Mouse (Mus musculus) midbrain, embryonic 15.5 days (tissue): Measurements from ENCODE around the gene Vdr. TPM values are rescaled to one million over a fixed set of nuclear protein-coding genes. Genes with fewer than 3 reads are reported as not detected.

ENCODE experiments used
- ATAC-seq: fragments of 200-750 bp; cut with Nextera tagmentation; replicated peaks from 2 replicates; pipeline ENCODE4 v1.8.0; 2017; ENCODE audit warnings: moderate TSS enrichment
- H3K27ac ChIP-seq: fragments of 300-500 bp; sonication (generic); 2 replicates; pipeline ENCODE4 v1.5.1; 2015; ENCODE audit warnings: mild to moderate bottlenecking, inconsistent platforms
- H3K27me3 ChIP-seq: fragments of 300-500 bp; sonication (generic); replicated peaks from 2 replicates; pipeline ENCODE4 v1.6.1; 2015; ENCODE audit warnings: inconsistent platforms
- H3K36me3 ChIP-seq: fragments of 300-500 bp; sonication (generic); replicated peaks from 2 replicates; pipeline ENCODE4 v1.6.1; 2015; ENCODE audit warnings: inconsistent platforms
- H3K4me1 ChIP-seq: fragments of 300-500 bp; sonication (generic); 2 replicates; pipeline ENCODE4 v1.6.1; 2015; ENCODE audit warnings: inconsistent platforms
- H3K4me2 ChIP-seq: fragments of 300-500 bp; sonication (generic); 2 replicates; pipeline ENCODE4 v1.6.1; 2015; ENCODE audit warnings: inconsistent platforms, mild to moderate bottlenecking, moderate library complexity
- H3K4me3 ChIP-seq: fragments of 300-500 bp; sonication (generic); 2 replicates; pipeline ENCODE4 v1.5.1; 2015; ENCODE audit warnings: mild to moderate bottlenecking, inconsistent platforms
- H3K9ac ChIP-seq: fragments of 300-500 bp; sonication (generic); 2 replicates; pipeline ENCODE4 v1.6.1; 2015; ENCODE audit warnings: mild to moderate bottlenecking, inconsistent platforms
- H3K9me3 ChIP-seq: fragments of 300-500 bp; sonication (generic); 2 replicates; pipeline ENCODE4 v1.6.1; 2016; ENCODE audit warnings: inconsistent platforms
- WGBS: fragments of 180-500 bp; shearing (Covaris S2); methylation state at CpG from one replicate; pipeline ENCODE4 v1.1.7; 2015; ENCODE audit warnings: mixed read lengths; 5-methylcytosine and 5-hydroxymethylcytosine counted together
- polyA plus RNA-seq: library from polyadenylated mRNA; unstranded; fragments of >200 nt; fragmentation: Nextera tagmentation; extraction: Ambion mirVana; gene quantifications from 2 replicates; pipeline ENCODE4 v1.2.1, GENCODE M21; 2015

Gene Vdr
- polyA plus RNA-seq, 1 experiment from 2014 or later = 0.10 TPM

- Histone ChIP-seq H3K4me3 (no peak overlapping the region), H3K27ac (no peak overlapping the region), H3K4me2 (no peak overlapping the region), H3K9me3 (no peaks in the 10 kb centered on the region), H3K36me3 (no peaks in the 10 kb centered on the region), H3K4me1 (no peaks in the 10 kb centered on the region), H3K9ac (no peak overlapping the region), H3K27me3 (no peaks in the 10 kb centered on the region)
- WGBS = 84% methylated on average over 8 of the region's 8 CpGs
- no peak for ATAC-seq
Observed at GRCm38 (mm10) chr15:97943356-97943755, 32.9 kb upstream of the Vdr start.

GRCm38 (mm10) chr15:97942538-97942937 lies 32.1 kb upstream of the Vdr start:
- ATAC-seq = no peak
- no peaks in the 10 kb centered on the region for H3K27me3 ChIP-seq
- H3K9ac ChIP-seq = no peak overlapping the region
- no peak overlapping the region for H3K27ac ChIP-seq
- no peaks in the 10 kb centered on the region for H3K4me1 ChIP-seq
- 87% methylated on average over 8 of the region's 8 CpGs for WGBS
- no peak overlapping the region for H3K4me3 ChIP-seq
- no peak overlapping the region for H3K4me2 ChIP-seq
- H3K9me3 ChIP-seq = no peaks in the 10 kb centered on the region
- no peaks in the 10 kb centered on the region for H3K36me3 ChIP-seq

- Histone ChIP-seq H3K36me3 (no peaks in the 10 kb centered on the region), H3K27ac (no peak overlapping the region), H3K27me3 (no peaks in the 10 kb centered on the region), H3K4me3 (no peak overlapping the region), H3K9me3 (no peaks in the 10 kb centered on the region), H3K4me2 (no peak overlapping the region), H3K4me1 (no peaks in the 10 kb centered on the region), H3K9ac (no peak overlapping the region)
- ATAC-seq = no peak
- 90% methylated on average over 2 of the region's 2 CpGs for WGBS
Observed at GRCm38 (mm10) chr15:97941306-97941705, 30.9 kb upstream of the Vdr start.

DNA sequence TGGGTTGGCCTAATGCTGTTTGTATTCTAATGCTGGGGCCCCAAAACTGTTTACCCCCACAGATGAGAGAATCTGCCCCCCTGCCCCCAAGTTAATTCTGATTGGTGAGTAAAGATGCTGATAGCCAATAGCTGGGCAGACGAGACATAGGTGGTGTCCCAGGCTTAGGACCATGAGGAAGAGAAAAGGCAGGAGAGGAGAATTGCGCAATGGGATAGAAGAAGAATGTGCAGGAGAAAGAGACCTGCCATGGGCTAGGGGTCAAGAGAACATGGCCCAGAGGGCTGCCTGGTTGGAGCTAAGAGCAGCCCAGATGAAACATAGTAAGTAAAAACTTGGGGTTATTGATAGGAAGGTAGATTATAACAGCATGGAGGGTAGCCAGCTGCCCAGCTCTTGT lies 29.7 kb upstream of the Vdr start:
- H3K4me1 ChIP-seq = no peaks in the 10 kb centered on the region
- H3K36me3 ChIP-seq = no peaks in the 10 kb centered on the region
- no peak overlapping the region for H3K27ac ChIP-seq
- H3K4me2 ChIP-seq = no peak overlapping the region
- no peak overlapping the region for H3K4me3 ChIP-seq
- no peaks in the 10 kb centered on the region for H3K27me3 ChIP-seq
- no peak for ATAC-seq
- 97% methylated on average over 2 of the region's 2 CpGs for WGBS
- H3K9ac ChIP-seq = no peak overlapping the region
- H3K9me3 ChIP-seq = no peaks in the 10 kb centered on the region

DNA sequence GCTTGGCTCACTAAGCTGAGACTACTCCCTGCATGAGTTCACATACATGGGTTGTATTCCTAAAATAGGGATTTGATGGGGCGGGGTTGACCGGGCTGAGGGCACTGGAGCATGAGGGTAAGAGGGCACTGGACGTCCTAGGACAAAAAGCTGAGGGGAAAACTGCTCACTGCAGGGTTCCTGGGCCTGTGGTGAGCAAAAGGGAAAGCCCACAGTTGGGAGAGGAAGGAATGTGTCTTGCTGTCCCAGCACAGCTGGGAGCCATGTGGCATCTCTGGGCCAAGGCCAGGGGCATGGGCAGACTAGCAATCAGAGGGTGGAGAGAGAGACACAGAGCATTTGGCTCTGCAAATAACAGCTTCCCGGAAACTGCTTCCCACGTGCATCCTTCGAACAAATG lies 28.1 kb upstream of the Vdr start:
- H3K27ac ChIP-seq = no peak overlapping the region
- H3K36me3 ChIP-seq = no peaks in the 10 kb centered on the region
- no peak overlapping the region for H3K9ac ChIP-seq
- whole genome bisulfite sequencing = 37% methylated on average over 6 of the region's 6 CpGs
- H3K4me1 ChIP-seq = no peaks in the 10 kb centered on the region
- no peaks in the 10 kb centered on the region for H3K27me3 ChIP-seq
- H3K9me3 ChIP-seq = no peaks in the 10 kb centered on the region
- no peak overlapping the region for H3K4me3 ChIP-seq
- H3K4me2 ChIP-seq = no peak overlapping the region
- ATAC-seq = no peak

GRCm38 (mm10) chr15:97932441-97932840 lies 22.0 kb upstream of the Vdr start:
- H3K4me1 ChIP-seq = no peaks in the 10 kb centered on the region
- 89% methylated on average over 12 of the region's 12 CpGs for WGBS

DNA sequence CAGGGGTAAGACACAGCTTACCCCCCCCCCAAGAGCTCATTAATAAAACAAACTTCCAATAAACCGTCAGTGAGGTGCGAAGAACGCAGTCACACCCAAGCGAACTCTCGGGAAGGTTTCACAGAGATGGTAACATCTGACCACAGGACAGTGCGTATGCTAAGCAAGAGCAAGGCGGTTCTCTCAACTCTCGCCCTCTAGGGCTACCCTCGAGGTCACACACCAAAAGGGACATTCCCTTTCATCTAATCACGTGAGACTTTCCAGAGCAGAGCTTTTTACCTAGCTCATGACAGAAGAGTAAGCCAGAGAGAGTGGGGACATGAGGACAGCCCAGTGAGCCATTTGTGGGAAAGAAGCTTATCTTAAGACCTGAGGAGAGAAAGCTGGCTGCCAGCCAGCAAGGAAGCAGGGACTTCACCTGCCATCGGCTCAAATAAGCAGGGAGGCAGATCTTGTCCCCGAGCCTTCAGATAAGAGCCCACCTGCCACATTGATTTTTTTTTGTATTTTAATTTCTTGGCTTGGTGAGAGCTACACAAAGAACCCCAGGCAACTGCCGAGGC lies 18.9 kb upstream of the Vdr start:
- Histone ChIP-seq H3K9ac (no peak overlapping the region), H3K4me2 (no peak overlapping the region), H3K4me1 (no peaks in the 10 kb centered on the region), H3K27me3 (no peaks in the 10 kb centered on the region), H3K36me3 (no peaks in the 10 kb centered on the region), H3K27ac (no peak overlapping the region), H3K9me3 (no peaks in the 10 kb centered on the region), H3K4me3 (no peak overlapping the region)
- WGBS = 61% methylated on average over 13 of the region's 13 CpGs
- no peak for ATAC-seq

More at GRCm38 (mm10) chr15:97932441-97932840, 22.0 kb upstream of the Vdr start:
- Histone ChIP-seq H3K9ac (no peak overlapping the region), H3K27me3 (no peaks in the 10 kb centered on the region), H3K4me2 (no peak overlapping the region), H3K9me3 (no peaks in the 10 kb centered on the region), H3K4me3 (no peak overlapping the region), H3K27ac (no peak overlapping the region), H3K36me3 (no peaks in the 10 kb centered on the region)
- ATAC-seq = no peak

DNA sequence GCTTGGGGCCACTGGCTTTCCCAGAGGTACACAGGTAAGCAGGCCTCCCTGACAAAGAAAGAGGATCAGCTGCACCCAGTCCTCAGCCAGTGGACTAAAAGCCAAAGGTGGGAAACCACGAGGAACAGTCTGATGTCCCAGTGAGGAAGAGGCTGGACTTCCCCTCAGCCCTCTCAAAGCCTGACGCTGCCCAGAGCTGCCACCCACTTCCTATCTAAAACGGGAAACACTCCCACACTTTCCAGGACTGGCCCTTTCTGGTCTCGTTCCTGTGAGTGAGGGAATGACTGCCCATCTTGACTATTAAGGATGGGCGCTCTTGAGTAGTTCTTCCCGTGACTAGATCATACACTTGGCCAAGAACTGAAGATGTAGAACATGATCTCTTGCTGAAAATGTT lies 17.4 kb upstream of the Vdr start:
- Histone ChIP-seq H3K4me2 (no peak overlapping the region), H3K27me3 (no peaks in the 10 kb centered on the region), H3K4me1 (no peaks in the 10 kb centered on the region), H3K36me3 (no peaks in the 10 kb centered on the region), H3K4me3 (no peak overlapping the region), H3K27ac (no peak overlapping the region), H3K9me3 (no peaks in the 10 kb centered on the region), H3K9ac (no peak overlapping the region)
- 84% methylated on average over 6 of the region's 6 CpGs for WGBS
- no peak for ATAC-seq

- H3K27me3 ChIP-seq = no peaks in the 10 kb centered on the region
- no peak overlapping the region for H3K9ac ChIP-seq
- no peak for ATAC-seq
- H3K27ac ChIP-seq = no peak overlapping the region
- no peak overlapping the region for H3K4me3 ChIP-seq
- no peaks in the 10 kb centered on the region for H3K4me1 ChIP-seq
- H3K36me3 ChIP-seq = no peaks in the 10 kb centered on the region
- no peaks in the 10 kb centered on the region for H3K9me3 ChIP-seq
- H3K4me2 ChIP-seq = no peak overlapping the region
- 70% methylated on average over 4 of the region's 4 CpGs for WGBS
Observed at GRCm38 (mm10) chr15:97927018-97927417, 16.6 kb upstream of the Vdr start.

DNA sequence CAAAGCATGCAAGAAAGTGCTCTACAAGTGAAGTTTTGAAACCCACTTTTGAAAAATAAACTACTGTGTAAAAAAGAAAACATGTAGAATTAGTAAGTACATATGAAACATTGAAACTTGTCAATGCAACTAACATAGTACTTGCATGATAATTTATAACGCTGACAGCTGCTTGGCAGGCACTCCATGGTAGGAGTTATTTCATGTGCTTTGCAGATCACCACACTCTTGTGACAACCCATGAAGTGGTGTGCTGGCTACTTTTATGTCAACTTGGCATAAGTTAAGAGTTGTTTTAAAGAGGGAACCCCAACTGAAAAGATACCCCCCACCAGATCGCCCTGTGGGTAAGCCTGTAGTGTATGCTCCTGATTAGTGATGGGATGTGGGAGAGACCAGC lies 12.0 kb upstream of the Vdr start:
- no peak overlapping the region for H3K27ac ChIP-seq
- no peak for ATAC-seq

GRCm38 (mm10) chr15:97921796-97922195 lies 11.4 kb upstream of the Vdr start:
- Histone ChIP-seq H3K9me3 (no peaks in the 10 kb centered on the region), H3K4me3 (no peak overlapping the region), H3K4me1 (no peaks in the 10 kb centered on the region), H3K9ac (no peak overlapping the region), H3K27me3 (no peaks in the 10 kb centered on the region), H3K27ac (no peak overlapping the region), H3K4me2 (no peak overlapping the region), H3K36me3 (no peaks in the 10 kb centered on the region)
- 92% methylated on average over 9 of the region's 9 CpGs for WGBS
- no peak for ATAC-seq

More for the DNA sequence above, 12.0 kb upstream of the Vdr start:
- no peaks in the 10 kb centered on the region for H3K9me3 ChIP-seq
- no peak overlapping the region for H3K4me3 ChIP-seq
- no peak overlapping the region for H3K9ac ChIP-seq
- no peaks in the 10 kb centered on the region for H3K27me3 ChIP-seq
- WGBS = 89% methylated on average over 2 of the region's 2 CpGs
- no peak overlapping the region for H3K4me2 ChIP-seq
- H3K36me3 ChIP-seq = no peaks in the 10 kb centered on the region
- no peaks in the 10 kb centered on the region for H3K4me1 ChIP-seq

GRCm38 (mm10) chr15:97920306-97920705 lies 9.9 kb upstream of the Vdr start:
- Histone ChIP-seq H3K27me3 (no peaks in the 10 kb centered on the region), H3K27ac (no peak overlapping the region), H3K9me3 (no peaks in the 10 kb centered on the region), H3K4me2 (no peak overlapping the region), H3K4me1 (no peaks in the 10 kb centered on the region), H3K36me3 (no peaks in the 10 kb centered on the region), H3K9ac (no peak overlapping the region), H3K4me3 (no peak overlapping the region)
- no peak for ATAC-seq
- WGBS = 71% methylated on average over 5 of the region's 5 CpGs

DNA sequence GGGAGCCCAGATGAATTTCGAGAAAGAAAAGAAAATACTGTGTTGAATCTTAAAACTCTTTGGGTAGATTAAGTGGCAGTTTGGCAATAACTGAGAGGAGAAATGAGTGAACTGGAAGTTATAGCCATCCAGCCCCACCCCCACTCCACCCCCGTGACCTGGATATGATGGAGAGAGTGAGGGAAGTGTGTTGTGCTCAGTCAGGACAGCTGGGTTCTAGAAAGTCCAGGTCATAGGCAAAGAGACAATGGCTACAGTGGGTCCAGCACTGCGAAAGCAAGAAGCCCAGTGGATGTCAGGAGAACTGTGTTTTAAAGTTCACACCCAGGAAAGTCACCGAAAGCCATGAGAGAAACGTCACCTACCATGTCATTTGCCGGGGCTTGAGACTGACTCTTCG lies 8.8 kb upstream of the Vdr start:
- no peak for ATAC-seq
- H3K4me3 ChIP-seq = no peak overlapping the region
- no peak overlapping the region for H3K9ac ChIP-seq
- WGBS = 87% methylated on average over 7 of the region's 7 CpGs
- H3K27me3 ChIP-seq = no peaks in the 10 kb centered on the region
- no peaks in the 10 kb centered on the region for H3K9me3 ChIP-seq
- H3K4me1 ChIP-seq = peaks cover 4% of the 10 kb centered on the region
- no peak overlapping the region for H3K4me2 ChIP-seq
- no peaks in the 10 kb centered on the region for H3K36me3 ChIP-seq
- H3K27ac ChIP-seq = no peak overlapping the region
